ENCODE assay signal across 10 mouse cellular contexts in the genomic region with DNA sequence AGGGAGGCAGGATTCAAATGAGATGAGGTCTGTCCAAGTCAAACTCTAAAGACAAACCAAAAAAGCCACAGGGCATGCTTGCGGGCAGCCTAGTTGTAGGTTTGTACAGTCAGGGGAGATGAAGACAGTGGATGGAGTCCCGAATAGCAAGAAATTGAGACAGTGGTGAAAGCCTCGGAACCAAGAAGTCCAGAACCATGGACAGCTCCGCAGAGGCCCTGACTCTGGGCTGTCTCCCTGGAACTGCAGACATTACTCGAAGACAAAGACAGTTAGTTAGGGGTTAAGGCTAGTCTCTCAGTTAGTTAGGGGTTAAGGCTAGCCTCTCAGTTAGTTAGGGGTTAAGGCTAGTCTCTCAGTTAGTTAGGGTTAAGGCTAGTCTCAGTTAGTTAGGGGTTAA. TPM values are rescaled to one million over a fixed set of nuclear protein-coding genes. Genes with fewer than 3 reads are reported as not detected.
DNase-seq lines count a peak whose midpoint lies in the region; ATAC-seq lines count a peak whose summit lies in the region.
"Had no signal": no experiment of that assay in that cellular context is flagged by ENCODE, and none has a peak within 500 bp of the region (broad histone marks: within the 10 kb centered on the region; RNA-seq: fewer than 3 reads in every experiment).

No protein-coding gene starts in this region.

- intact Hi-C loops in heart, postnatal 10 days (cut with DNase I): no loop called here

- no peak for ATAC-seq in inflammation-experienced regulatory T-cells, adult 6 months

- DNase-seq in heart, postnatal 10 days: peak; percentile 26 to 46
- DNase-seq in heart, adult 11 months: no peak
- DNase-seq in ovary, postnatal 36 days (ENCODE audit: low spot score): peak; percentile 20
- no peak for DNase-seq in ovary, postnatal 10 days (ENCODE audit: low spot score)
- DNase-seq in embryo, embryonic 10.5 days (ENCODE audit: low spot score): peak; percentile 67
- peak; percentile 63 for DNase-seq in mesoderm, embryonic 11.5 days (ENCODE audit: low read depth, low spot score)
- DNase-seq in cerebellum, adult 9-10 months: no peak

RNA-seq across cellular contexts. Expression of gene Acvr2b, which starts 13.0 kb away (rescaled TPM):
- total RNA-seq in heart, postnatal 10 days (2021): 1 to 10 TPM; 6.9 to 7.4 TPM
- not detected for polyA plus RNA-seq in inflammation-experienced regulatory T-cells, adult 6 months (2017; shearing (Covaris generic))

RNA-seq across cellular contexts. Expression of gene Slc22a14, which starts 23.6 kb away (rescaled TPM):
- under 1 TPM in 1 of 2 experiments, not detected in 1; 0.32 TPM for total RNA-seq in heart, postnatal 10 days (2021)
- polyA plus RNA-seq in inflammation-experienced regulatory T-cells, adult 6 months (2017; shearing (Covaris generic)): not detected
- polyA plus RNA-seq: heart, embryonic 13.5 days; liver, embryonic 14.5 days had no signal

RNA-seq across cellular contexts. Expression of gene Xylb, which starts 31.8 kb away (rescaled TPM):
- total RNA-seq in heart, postnatal 10 days (2021): under 1 TPM; 0.52 to 0.57 TPM
- polyA plus RNA-seq in inflammation-experienced regulatory T-cells, adult 6 months (2017; shearing (Covaris generic)): under 1 TPM in 2 of 3 experiments, not detected in 1; 0.38 to 0.63 TPM

RNA-seq across cellular contexts. Expression of gene Myd88, which starts 47.7 kb away (rescaled TPM):
- total RNA-seq in heart, postnatal 10 days (2021): 10 to 100 TPM; 16.1 to 20.8 TPM
- polyA plus RNA-seq in inflammation-experienced regulatory T-cells, adult 6 months (2017; shearing (Covaris generic)): 10 to 100 TPM; 72.5 to 96.3 (median 75.1) TPM

RNA-seq across cellular contexts. Expression of gene Acaa1a, which starts 49.5 kb away (rescaled TPM):
- 10 to 100 TPM; 78.6 to 80.0 TPM for total RNA-seq in heart, postnatal 10 days (2021)
- 10 to 100 TPM; 41.3 to 46.9 (median 41.3) TPM for polyA plus RNA-seq in inflammation-experienced regulatory T-cells, adult 6 months (2017; shearing (Covaris generic))

Comparison
In these comparisons a context has a peak if more than half of its experiments do, and no peak if none do; other contexts are left out.
1. DNase-seq: peak in heart, postnatal 10 days (2 of 2), ovary, postnatal 36 days (single experiment), embryo, embryonic 10.5 days (single experiment) and mesoderm, embryonic 11.5 days (single experiment); none in heart, adult 11 months (single experiment), ovary, postnatal 10 days (single experiment) and cerebellum, adult 9-10 months (single experiment).